In the genomic region with DNA sequence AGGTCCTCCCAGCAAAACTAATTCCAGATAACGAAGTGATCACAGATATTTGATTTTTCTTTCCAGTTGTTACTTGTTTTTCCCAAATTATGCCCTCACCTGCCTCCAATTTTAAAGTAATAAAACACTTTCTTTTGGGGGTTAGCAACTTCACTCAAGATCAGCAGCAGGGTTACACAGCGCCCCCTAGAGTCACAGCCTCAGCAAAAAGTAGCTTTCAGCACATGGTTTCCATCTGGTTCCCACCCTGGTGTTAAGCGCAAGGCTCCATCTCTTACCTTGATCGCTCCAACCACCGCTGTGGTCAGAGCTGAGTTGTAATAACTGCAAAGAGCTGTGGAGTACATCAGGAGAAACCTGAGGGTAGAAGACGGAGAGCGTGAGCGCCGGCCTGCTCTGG, we compare ENCODE assay signal across 9 mouse cellular contexts. TPM values are rescaled to one million over a fixed set of nuclear protein-coding genes. Genes with fewer than 3 reads are reported as not detected.
DNase-seq lines count a peak whose midpoint lies in the region; ATAC-seq lines count a peak whose summit lies in the region.
"Had no signal": no experiment of that assay in that cellular context is flagged by ENCODE, and none has a peak within 500 bp of the region (broad histone marks: within the 10 kb centered on the region; RNA-seq: fewer than 3 reads in every experiment).

No protein-coding gene starts in this region.

- H3K4me2 ChIP-seq in heart, embryonic 12.5 days, result no peak overlapping the region
- H3K4me2 ChIP-seq: limb, embryonic 13.5 days had no signal

- H3K27me3 ChIP-seq in heart, embryonic 12.5 days (replicated peaks), result no peaks in the 10 kb centered on the region
- H3K27me3 ChIP-seq: limb, embryonic 13.5 days had no signal

- peaks cover 4% of the 10 kb centered on the region; the same call in 1 of the 2 replicates for H3K36me3 ChIP-seq in heart, embryonic 12.5 days
- H3K36me3 ChIP-seq: limb, embryonic 13.5 days had no signal

- no peak overlapping the region for H3K9ac ChIP-seq in heart, embryonic 12.5 days
- H3K9ac ChIP-seq: limb, embryonic 13.5 days had no signal

- ATAC-seq in heart, embryonic 12.5 days (ENCODE audit: insufficient number of reproducible peaks, low FRiP score), result no peak

- no peaks in the 10 kb centered on the region for H3K9me3 ChIP-seq in heart, embryonic 12.5 days (replicated peaks)
- H3K9me3 ChIP-seq: limb, embryonic 13.5 days had no signal

- no peak overlapping the region for H3K4me3 ChIP-seq in heart, embryonic 12.5 days
- H3K4me3 ChIP-seq: limb, embryonic 13.5 days had no signal

- H3K27ac ChIP-seq in heart, embryonic 12.5 days (ENCODE audit: poor library complexity, severe bottlenecking), result no peak overlapping the region
- H3K27ac ChIP-seq: limb, embryonic 13.5 days had no signal

- WGBS in heart, embryonic 12.5 days, result 70% methylated on average over 9 of the region's 9 CpGs

- no peaks in the 10 kb centered on the region for H3K4me1 ChIP-seq in heart, embryonic 12.5 days (replicated peaks)
- H3K4me1 ChIP-seq: limb, embryonic 13.5 days had no signal

- DNase-seq in heart, postnatal 4 days, result peak; percentile 50
- no peak for DNase-seq in heart, adult 9 months (ENCODE audit: low spot score in 2 of 2)
- DNase-seq in urinary bladder, postnatal 14 days (ENCODE audit: low spot score), result peak; percentile 20
- DNase-seq in urinary bladder, adult 2 months (ENCODE audit: low spot score), result no peak
- peak; percentile 59 for DNase-seq in embryo, embryonic 10.5 days (ENCODE audit: low spot score)
- peak; percentile 19 to 73 for DNase-seq in spleen, postnatal 4 days (ENCODE audit: low spot score in 2 of 2)
- no peak for DNase-seq in MN1 (ENCODE audit: low spot score)

RNA-seq across cellular contexts. Expression of a gene that starts 10.0 kb away (rescaled TPM):
- total RNA-seq in heart, postnatal 4 days (2021), result not detected
- not detected in 2 replicates for polyA plus RNA-seq in urinary bladder, adult 2 months (2012; rRNA removed)
- polyA plus RNA-seq in heart, embryonic 12.5 days (2016; fragmentation: Nextera tagmentation; extraction: Ambion mirVana), result not detected in 2 replicates
- polyA plus RNA-seq: limb, embryonic 13.5 days had no signal

RNA-seq across cellular contexts. Expression of a gene that starts 30.2 kb away (rescaled TPM):
- total RNA-seq in heart, postnatal 4 days (2021), result 1 to 10 TPM; 3.2 to 3.3 TPM
- polyA plus RNA-seq in urinary bladder, adult 2 months (2012; rRNA removed), result 13.8 and 16.4 TPM in 2 replicates
- polyA plus RNA-seq in heart, embryonic 12.5 days (2016; fragmentation: Nextera tagmentation; extraction: Ambion mirVana), result 8.6 and 9.5 TPM in 2 replicates

RNA-seq across cellular contexts. Expression of a gene that starts 54.0 kb away (rescaled TPM):
- 10 to 100 TPM; 46.8 to 50.8 TPM for total RNA-seq in heart, postnatal 4 days (2021)
- polyA plus RNA-seq in urinary bladder, adult 2 months (2012; rRNA removed), result 30.0 and 38.1 TPM in 2 replicates
- 28.8 and 29.7 TPM in 2 replicates for polyA plus RNA-seq in heart, embryonic 12.5 days (2016; fragmentation: Nextera tagmentation; extraction: Ambion mirVana)

Comparison
In these comparisons a context has a peak if more than half of its experiments do, and no peak if none do; other contexts are left out.
1. DNase-seq: peak in heart, postnatal 4 days (single experiment), urinary bladder, postnatal 14 days (single experiment), embryo, embryonic 10.5 days (single experiment) and spleen, postnatal 4 days (2 of 2); none in heart, adult 9 months (0 of 2), urinary bladder, adult 2 months (single experiment) and MN1 (single experiment).